Mouse (Mus musculus) intestine, embryonic 15.5 days (tissue): ENCODE measurements around the gene Gm5114. TPM values are rescaled to one million over a fixed set of nuclear protein-coding genes. Genes with fewer than 3 reads are reported as not detected.
A peak's percentile ranks its signal among the peaks of the same experiment; 100 is the strongest.
"Not testable (repeated sequence)": the region's sequence is repeated elsewhere in the genome, so short reads cannot be mapped to it uniquely, and the experiment has no call there.

Experiments
- ATAC-seq: fragments of 200-750 bp; cut with Nextera tagmentation; 2 replicates; pipeline ENCODE4 v1.8.0; 2017; ENCODE audit warnings: moderate TSS enrichment, moderate library complexity
- H3K27ac ChIP-seq: fragments of 300-500 bp; sonication (generic); 2 replicates; pipeline ENCODE4 v1.5.1; 2015; ENCODE audit warnings: mild to moderate bottlenecking, inconsistent platforms
- H3K27me3 ChIP-seq: fragments of 300-500 bp; sonication (generic); replicated peaks from 2 replicates; pipeline ENCODE4 v1.6.1; 2015; ENCODE audit warnings: inconsistent platforms
- H3K36me3 ChIP-seq: fragments of 300-500 bp; sonication (generic); 2 replicates; pipeline ENCODE4 v1.6.1; 2015; ENCODE audit warnings: inconsistent platforms
- H3K4me1 ChIP-seq: fragments of 300-500 bp; sonication (generic); replicated peaks from 2 replicates; pipeline ENCODE4 v1.6.1; 2015; ENCODE audit warnings: inconsistent platforms
- H3K4me2 ChIP-seq: fragments of 300-500 bp; sonication (generic); replicated peaks from 2 replicates; pipeline ENCODE4 v1.6.1; 2015; ENCODE audit warnings: mild to moderate bottlenecking, inconsistent platforms
- H3K4me3 ChIP-seq: fragments of 300-500 bp; sonication (generic); replicated peaks from 2 replicates; pipeline ENCODE4 v1.5.1; 2015; ENCODE audit warnings: inconsistent platforms
- H3K9ac ChIP-seq: fragments of 300-500 bp; sonication (generic); 2 replicates; pipeline ENCODE4 v1.6.1; 2015; ENCODE audit warnings: inconsistent platforms
- H3K9me3 ChIP-seq: fragments of 300-500 bp; sonication (generic); 2 replicates; pipeline ENCODE4 v1.6.1; 2016; ENCODE audit warnings: inconsistent platforms
- WGBS: fragments of 180-500 bp; shearing (Covaris S2); methylation state at CpG from one replicate; pipeline ENCODE4 v1.1.7; 2015; 5-methylcytosine and 5-hydroxymethylcytosine counted together
- polyA plus RNA-seq: library from polyadenylated mRNA; unstranded; fragments of >200 nt; fragmentation: Nextera tagmentation; extraction: Ambion mirVana; gene quantifications from 2 replicates; pipeline ENCODE4 v1.2.1, GENCODE M21; 2015

Gm5114 gene
- not detected in 2 replicates for polyA plus RNA-seq

DNA sequence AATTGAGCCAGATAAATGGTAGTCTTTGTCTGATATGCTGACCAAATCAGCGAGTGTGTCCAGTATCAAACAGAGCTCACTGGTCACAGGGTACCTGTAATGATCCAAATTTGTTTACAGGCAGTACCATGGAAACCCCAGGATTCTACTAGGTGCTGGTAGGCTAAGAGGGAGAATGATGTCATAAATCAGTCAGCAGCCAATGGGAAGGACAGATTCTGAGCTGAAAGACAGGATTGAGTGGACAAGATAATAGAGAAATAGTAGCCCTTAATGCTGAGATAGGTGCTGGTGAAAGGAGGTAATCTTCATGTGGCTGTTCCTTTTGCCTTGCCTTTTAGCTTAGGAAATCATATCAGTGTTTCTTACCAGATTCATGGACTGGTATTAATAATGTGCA, at the start of gene Gm5114:
TSS of gene Gm5114 (minus strand) at position 101 of the 400 bp plus-strand sequence.
- not testable (repeated sequence) for ATAC-seq, H3K27me3 ChIP-seq

GRCm38 (mm10) chr7:39455806-39456205, 42.8 kb upstream of the Gm5114 start:
- Histone ChIP-seq H3K27me3 (no peaks in the 10 kb centered on the region), H3K36me3 (no peaks in the 10 kb centered on the region), H3K4me1 (no peaks in the 10 kb centered on the region), H3K9me3 (no peaks in the 10 kb centered on the region), H3K9ac (no peak overlapping the region), H3K4me3 (no peak overlapping the region), H3K27ac (no peak overlapping the region), H3K4me2 (no peak overlapping the region)
- 23% methylated on average over 6 of the region's 6 CpGs for WGBS
- peak; percentile 70 for ATAC-seq

More for the DNA sequence above, at the start of gene Gm5114:
- WGBS: 45% methylated on average over 1 of the region's 1 CpGs
- H3K4me1 ChIP-seq, H3K4me2 ChIP-seq, H3K36me3 ChIP-seq, H3K9ac ChIP-seq, H3K4me3 ChIP-seq, H3K27ac ChIP-seq, H3K9me3 ChIP-seq: not testable (repeated sequence)

- Histone ChIP-seq H3K9me3 (no peaks in the 10 kb centered on the region), H3K27me3 (no peaks in the 10 kb centered on the region), H3K36me3 (no peaks in the 10 kb centered on the region), H3K4me3 (peak overlapping the region; percentile 85), H3K4me1 (peaks cover 6% of the 10 kb centered on the region), H3K4me2 (peak overlapping the region; percentile 58), H3K27ac (peak overlapping the region; percentile 58), H3K9ac (peak overlapping the region; percentile 83)
- 2% methylated on average over 36 of the region's 36 CpGs for WGBS
- ATAC-seq: peak; percentile 100
These were observed 36.5 kb upstream of the Gm5114 start for GRCm38 (mm10) chr7:39449260-39450021.

DNA sequence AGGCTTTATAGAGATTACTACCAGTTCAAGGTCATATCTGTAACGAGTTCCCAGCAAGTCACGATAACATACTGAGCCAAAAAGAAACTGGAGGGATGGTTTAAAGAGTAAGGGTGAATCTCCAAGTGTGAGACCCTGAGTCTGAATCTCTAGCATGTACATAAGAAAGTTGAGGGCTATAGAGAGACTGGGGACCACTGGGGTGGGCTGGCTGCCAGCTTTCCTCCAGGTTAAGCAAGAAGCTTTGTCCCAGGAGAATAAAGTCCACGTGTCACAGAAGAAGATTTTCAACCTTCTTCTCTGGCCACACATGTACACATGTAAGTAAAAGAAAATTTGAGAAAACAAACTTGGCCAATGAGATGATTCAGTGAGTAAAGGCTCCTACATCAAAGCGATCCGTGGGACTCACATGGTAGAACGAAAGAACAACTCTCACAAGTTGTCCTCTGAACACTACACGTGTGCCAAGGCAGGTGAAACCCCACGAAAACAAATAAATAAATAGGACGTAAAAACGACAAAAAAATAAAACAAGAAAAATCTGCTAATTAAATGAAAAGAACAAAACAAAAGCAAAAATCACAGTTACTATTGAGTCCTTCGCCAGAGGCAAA, 35.8 kb upstream of the Gm5114 start:
- no peaks in the 10 kb centered on the region for H3K27me3 ChIP-seq
- H3K4me2 ChIP-seq: peak overlapping the region; percentile 58
- H3K9ac ChIP-seq: no peak overlapping the region
- H3K4me1 ChIP-seq: peaks cover 6% of the 10 kb centered on the region
- no peaks in the 10 kb centered on the region for H3K36me3 ChIP-seq
- peak; percentile 23; the same call in 1 of the 2 replicates for ATAC-seq
- H3K4me3 ChIP-seq: peak overlapping the region; percentile 85
- no peaks in the 10 kb centered on the region for H3K9me3 ChIP-seq
- no peak overlapping the region for H3K27ac ChIP-seq
- 51% methylated on average over 11 of the region's 11 CpGs for WGBS

DNA sequence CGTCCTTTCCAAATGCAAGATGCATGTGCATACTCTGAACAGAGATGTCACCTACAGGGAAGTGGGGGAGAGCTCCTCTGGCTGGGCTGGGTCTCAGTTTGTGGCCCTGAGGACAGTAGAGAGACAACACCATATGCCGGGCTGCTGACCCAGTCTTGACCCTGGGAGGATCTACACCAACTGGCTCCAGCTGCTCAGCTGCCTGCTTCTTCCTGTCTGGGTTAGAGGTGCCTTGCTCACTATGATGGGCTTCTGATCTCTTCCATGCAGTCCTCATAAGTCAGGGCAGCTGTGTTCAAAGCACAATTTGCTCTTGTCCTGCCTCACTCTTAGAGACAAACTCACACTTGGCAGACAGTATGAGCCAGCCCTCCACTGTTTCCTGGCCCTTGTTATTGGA, 28.3 kb upstream of the Gm5114 start:
- ATAC-seq: peak; percentile 49; the same call in 1 of the 2 replicates
- Histone ChIP-seq H3K27ac (no peak overlapping the region), H3K27me3 (no peaks in the 10 kb centered on the region), H3K36me3 (no peaks in the 10 kb centered on the region), H3K9ac (no peak overlapping the region), H3K4me1 (no peaks in the 10 kb centered on the region), H3K9me3 (no peaks in the 10 kb centered on the region), H3K4me2 (no peak overlapping the region), H3K4me3 (no peak overlapping the region)
- 20% methylated on average over 2 of the region's 2 CpGs for WGBS

DNA sequence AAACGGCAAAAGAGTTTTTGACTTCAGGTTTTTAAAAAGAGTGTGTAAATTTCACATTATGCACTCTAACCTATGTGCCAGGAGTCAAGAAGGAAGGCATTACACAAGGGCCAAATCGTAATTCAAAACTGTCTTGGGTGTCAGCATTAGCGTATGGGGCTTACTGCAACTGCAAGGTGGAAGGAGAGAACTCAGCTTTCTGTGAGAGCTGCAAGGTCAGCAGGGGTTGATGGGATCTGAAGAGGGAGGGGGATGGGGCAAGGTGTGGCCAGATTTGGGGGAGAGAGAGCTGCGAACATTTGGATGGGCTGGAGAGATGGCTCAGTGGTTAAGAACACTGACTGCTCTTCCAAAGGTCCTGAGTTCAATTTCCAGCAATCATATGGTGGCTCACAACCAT, 27.4 kb upstream of the Gm5114 start:
- no peaks in the 10 kb centered on the region for H3K4me1 ChIP-seq
- no peak overlapping the region for H3K4me2 ChIP-seq
- no peaks in the 10 kb centered on the region for H3K36me3 ChIP-seq
- ATAC-seq: no peak
- no peak overlapping the region for H3K4me3 ChIP-seq
- WGBS: 73% methylated on average over 4 of the region's 4 CpGs
- no peaks in the 10 kb centered on the region for H3K9me3 ChIP-seq
- H3K9ac ChIP-seq: no peak overlapping the region
- no peaks in the 10 kb centered on the region for H3K27me3 ChIP-seq
- no peak overlapping the region for H3K27ac ChIP-seq

Other genes with a start within 250 kb of the Gm5114 start
- 0.97 and 1.2 TPM in 2 replicates for gene Zfp619, start 104.6 kb upstream of the Gm5114 start, polyA plus RNA-seq